Mouse (Mus musculus) testis, postnatal 10 days (tissue): ENCODE data around the gene Slc9a5.

Source experiments
- DNase-seq: peaks from one replicate; pipeline ENCODE4 v3.0.0; 2021; ENCODE audit warnings: low spot score

The Slc9a5 gene

GRCm38 (mm10) chr8:105326141-105326672 lies 22.4 kb upstream of the Slc9a5 start, which contains the start of the genes Lrrc29 and Tmem208:
TSS of gene Lrrc29 (minus strand) at chr8:105326278.
TSS of gene Tmem208 (plus strand) at chr8:105326354.
- DNase-seq: peak; percentile 99

- DNase-seq: no peak
Measured at GRCm38 (mm10) chr8:105326968-105327367, 21.7 kb upstream of the Slc9a5 start.

- DNase-seq: no peak
Measured at GRCm38 (mm10) chr8:105330325-105330724, 18.3 kb upstream of the Slc9a5 start.

GRCm38 (mm10) chr8:105331469-105331868 lies 17.2 kb upstream of the Slc9a5 start:
- DNase-seq: peak; percentile 51

GRCm38 (mm10) chr8:105331931-105332330 lies 16.7 kb upstream of the Slc9a5 start:
- DNase-seq: no peak

- no peak for DNase-seq
Measured at GRCm38 (mm10) chr8:105332523-105332922, 16.1 kb upstream of the Slc9a5 start.

GRCm38 (mm10) chr8:105336373-105337130 lies 12.1 kb upstream of the Slc9a5 start:
- DNase-seq: peak; percentile 69

GRCm38 (mm10) chr8:105338992-105339391 lies 9.7 kb upstream of the Slc9a5 start:
- no peak for DNase-seq

- DNase-seq: no peak
Measured at GRCm38 (mm10) chr8:105339886-105340635, 8.6 kb upstream of the Slc9a5 start.

GRCm38 (mm10) chr8:105341399-105341798 lies 7.2 kb upstream of the Slc9a5 start:
- no peak for DNase-seq

- no peak for DNase-seq
Measured at GRCm38 (mm10) chr8:105342768-105343167, 5.9 kb upstream of the Slc9a5 start.

GRCm38 (mm10) chr8:105343791-105344574 lies 4.7 kb upstream of the Slc9a5 start:
- DNase-seq: no peak

- DNase-seq: no peak
Measured at GRCm38 (mm10) chr8:105345061-105345975, 3.3 kb upstream of the Slc9a5 start.

- DNase-seq: peak; percentile 68
Measured at GRCm38 (mm10) chr8:105346611-105347427, 1.8 kb upstream of the Slc9a5 start.

- DNase-seq: peak; percentile 96
Measured at GRCm38 (mm10) chr8:105347428-105348221, 1.0 kb upstream of the Slc9a5 start, which contains the start of gene Fhod1. TSS of gene Fhod1 (minus strand) at chr8:105347953.

GRCm38 (mm10) chr8:105349096-105349771 lies 591 bp downstream of the Slc9a5 start:
- DNase-seq: peak; percentile 54

- no peak for DNase-seq
Measured at GRCm38 (mm10) chr8:105350186-105350585, 1.5 kb downstream of the Slc9a5 start.

GRCm38 (mm10) chr8:105353583-105354135 lies 5.0 kb downstream of the Slc9a5 start:
- peak; percentile 44 for DNase-seq
